Mouse (Mus musculus) cortical plate, adult 2 months (tissue): ENCODE measurements around the gene Zfp536. TPM values are rescaled to one million over a fixed set of nuclear protein-coding genes. Genes with fewer than 3 reads are reported as not detected.

Experiments
- H3K27ac ChIP-seq: fragments of 200-500 bp; 2 replicates; pipeline ENCODE4 v1.5.1; 2012; ENCODE audit warnings: low read length, control low read depth, inconsistent platforms; ENCODE audit not compliant: insufficient read depth
- H3K4me1 ChIP-seq: fragments of 200-500 bp; 2 replicates; pipeline ENCODE4 v1.6.1; 2011; ENCODE audit warnings: low read length; ENCODE audit not compliant: control insufficient read depth, insufficient read depth
- H3K4me3 ChIP-seq: fragments of 200-500 bp; 2 replicates; pipeline ENCODE4 v1.5.1; 2011; ENCODE audit warnings: mild to moderate bottlenecking, low read length, control low read depth; ENCODE audit not compliant: insufficient read depth
- CTCF ChIP-seq: fragments of 200-500 bp; IDR thresholded peaks from 2 replicates; pipeline ENCODE4 v1.5.1; 2011; ENCODE audit warnings: mild to moderate bottlenecking, control low read depth, low read length; ENCODE audit not compliant: insufficient read depth; ENCODE audit errors: extremely low read depth
- POLR2A ChIP-seq: fragments of 200-500 bp; IDR thresholded peaks from 2 replicates; pipeline ENCODE4 v1.6.1; 2011; ENCODE audit warnings: mild to moderate bottlenecking, low read length, control low read depth; ENCODE audit not compliant: insufficient read depth; ENCODE audit errors: extremely low read depth
- polyA plus RNA-seq: library from polyadenylated mRNA; depleted of rRNA; stranded (reverse); fragments of >200 nt; gene quantifications from 2 replicates; pipeline ENCODE4 v1.2.3, GENCODE M21; 2012; rRNA removed

The Zfp536 gene
- polyA plus RNA-seq = 16.0 and 16.5 TPM in 2 replicates

DNA sequence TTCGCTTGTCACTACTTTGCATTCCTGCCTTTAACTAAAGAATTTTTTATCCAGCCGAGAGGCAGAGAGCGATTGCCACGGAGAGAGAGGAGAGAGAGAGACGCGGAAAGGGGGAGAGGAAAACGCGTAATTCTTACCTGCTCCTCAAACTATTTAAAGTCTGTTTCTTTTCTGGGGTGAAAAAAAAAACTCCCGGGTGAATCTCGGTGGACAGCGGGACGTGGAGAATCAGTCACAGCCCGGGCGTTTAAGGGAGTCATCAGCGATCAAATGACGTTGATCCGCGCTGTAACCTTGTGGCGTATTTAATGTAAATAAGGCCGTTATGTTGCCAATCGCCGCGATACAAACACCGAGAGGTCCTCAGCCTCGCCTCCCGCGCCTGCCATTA lies at the start of gene Zfp536:
TSS of gene Zfp536 (minus strand) at position 330 of the 391 bp plus-strand sequence.
- H3K27ac ChIP-seq = 0 out of 2 replicates have a peak within 1 kb of the TSS, but pooled peaks have one; percentile 10
- no peak for TF ChIP-seq CTCF
- no peak for TF ChIP-seq POLR2A
- peak within 1 kb of the TSS; percentile 46 for H3K4me3 ChIP-seq
- H3K4me1 ChIP-seq = no peaks in the 10 kb centered on the region

DNA sequence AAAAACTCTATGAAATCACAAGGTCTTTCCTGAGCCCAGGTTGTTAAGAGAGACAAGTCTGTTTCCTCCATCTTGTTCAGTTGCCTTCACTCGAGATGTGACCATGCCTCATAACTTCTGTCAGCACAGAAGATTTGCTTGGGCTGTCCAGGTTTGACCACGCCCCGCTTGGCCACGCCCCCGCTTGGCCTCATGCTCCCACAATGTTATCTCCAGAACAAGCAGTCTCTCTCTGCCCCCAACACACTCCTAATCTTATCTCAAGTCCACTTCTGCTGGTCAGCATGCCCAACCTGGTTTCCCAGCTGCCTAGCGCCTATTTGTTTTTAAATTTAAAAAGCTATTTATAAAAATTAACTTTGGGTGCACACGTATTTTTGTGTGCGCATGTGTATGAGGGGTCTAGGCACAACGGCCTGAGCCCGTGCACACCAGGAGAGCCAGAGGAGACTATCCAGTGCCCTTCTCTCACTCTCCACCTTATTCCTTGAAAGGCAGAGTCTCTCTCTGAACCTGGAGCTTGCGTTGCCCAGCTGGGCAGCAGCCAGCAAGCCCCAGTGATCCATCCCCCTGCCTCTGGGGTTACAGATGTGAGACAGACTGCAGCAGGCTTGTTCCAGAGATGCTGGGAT lies 47.3 kb upstream of the Zfp536 start:
- Histone ChIP-seq H3K4me1 (no peaks in the 10 kb centered on the region), H3K4me3 (no peak overlapping the region), H3K27ac (no peak overlapping the region)
- TF ChIP-seq POLR2A = no peak
- TF ChIP-seq CTCF = no peak

DNA sequence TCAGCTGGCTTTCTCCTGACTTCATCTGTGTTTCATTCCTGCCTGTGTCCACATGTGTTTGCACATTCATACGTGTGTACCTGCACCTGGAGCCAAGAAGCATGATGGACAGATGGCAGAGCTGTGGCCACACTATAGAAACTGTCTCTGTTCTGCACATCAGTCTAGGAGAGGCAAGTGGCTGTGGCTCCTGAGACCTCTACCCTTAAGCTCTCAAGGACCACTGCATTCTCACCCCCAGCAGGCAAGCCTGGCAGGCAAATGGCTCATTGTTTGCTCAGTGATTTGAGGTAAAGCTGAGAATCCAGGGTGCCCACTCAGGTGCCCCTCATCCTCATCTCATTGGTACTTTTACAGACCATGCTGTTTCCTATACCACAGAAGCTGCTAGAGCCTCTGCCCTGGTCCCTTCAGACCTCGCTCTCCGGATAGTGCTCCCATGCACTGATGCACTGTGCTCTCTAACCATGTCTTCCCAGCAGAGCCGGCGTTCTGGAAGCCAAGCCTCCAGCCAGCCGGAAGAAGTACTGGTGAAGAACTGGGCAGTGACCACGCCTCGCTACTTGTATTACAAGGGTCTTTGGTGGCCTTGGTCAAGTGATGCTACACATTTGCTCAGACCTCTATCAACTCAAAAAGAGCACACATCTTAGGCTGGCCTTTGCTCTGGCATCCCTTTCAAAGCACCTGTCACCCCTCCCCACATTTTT lies 45.3 kb upstream of the Zfp536 start:
- no peaks in the 10 kb centered on the region for H3K4me1 ChIP-seq
- H3K4me3 ChIP-seq = no peak overlapping the region
- H3K27ac ChIP-seq = no peak overlapping the region
- TF ChIP-seq CTCF (no peak), POLR2A (no peak)

DNA sequence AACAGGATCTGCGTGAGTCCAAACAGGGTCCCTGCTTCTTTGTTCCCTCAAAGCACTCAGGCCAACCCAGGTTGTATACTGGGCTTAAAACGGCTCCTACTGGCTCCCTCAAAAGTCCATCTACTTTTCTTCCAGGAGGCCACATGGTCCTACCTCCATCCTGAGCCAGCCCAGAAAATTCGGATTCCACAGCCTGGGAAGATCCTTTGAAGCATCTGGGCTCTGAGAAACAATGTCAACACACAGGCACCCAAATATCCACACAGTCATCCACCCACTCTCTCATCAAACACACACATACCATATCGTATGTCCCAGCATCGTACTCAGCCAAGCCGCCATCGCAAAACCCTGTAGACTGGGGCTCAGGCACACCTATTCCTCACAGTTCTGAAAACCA lies 43.5 kb upstream of the Zfp536 start:
- Histone ChIP-seq H3K27ac (no peak overlapping the region), H3K4me1 (no peaks in the 10 kb centered on the region), H3K4me3 (no peak overlapping the region)
- no peak for TF ChIP-seq CTCF
- TF ChIP-seq POLR2A = no peak

DNA sequence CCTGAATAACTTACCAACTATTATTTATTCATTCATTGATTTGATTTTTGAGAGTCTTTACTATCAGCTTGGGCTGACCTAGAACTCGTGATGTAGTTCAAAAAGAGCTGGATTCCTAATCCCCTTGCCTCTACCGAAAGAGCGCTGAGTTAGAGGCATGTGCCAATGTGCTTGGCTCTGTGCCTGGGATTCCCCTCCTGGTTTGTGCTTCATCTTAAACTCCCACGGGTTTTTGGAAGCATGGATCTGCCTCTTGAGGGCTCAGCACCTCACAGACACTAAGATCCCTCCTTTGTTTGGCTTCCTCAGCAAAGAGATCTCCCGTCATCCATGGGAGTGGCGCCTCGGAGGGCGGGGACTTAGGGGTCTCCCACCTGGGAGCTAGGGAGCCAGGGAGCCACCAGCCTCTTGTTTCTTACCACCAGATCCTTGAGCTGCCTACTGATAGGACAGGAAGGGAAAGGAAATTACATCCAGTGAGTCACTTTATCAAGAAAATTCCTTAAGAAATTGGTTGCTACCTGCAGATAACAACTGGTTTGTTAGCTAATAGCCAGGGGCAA lies 41.5 kb upstream of the Zfp536 start:
- Histone ChIP-seq H3K4me1 (no peaks in the 10 kb centered on the region), H3K4me3 (no peak overlapping the region), H3K27ac (no peak overlapping the region)
- TF ChIP-seq CTCF (no peak), POLR2A (no peak)

DNA sequence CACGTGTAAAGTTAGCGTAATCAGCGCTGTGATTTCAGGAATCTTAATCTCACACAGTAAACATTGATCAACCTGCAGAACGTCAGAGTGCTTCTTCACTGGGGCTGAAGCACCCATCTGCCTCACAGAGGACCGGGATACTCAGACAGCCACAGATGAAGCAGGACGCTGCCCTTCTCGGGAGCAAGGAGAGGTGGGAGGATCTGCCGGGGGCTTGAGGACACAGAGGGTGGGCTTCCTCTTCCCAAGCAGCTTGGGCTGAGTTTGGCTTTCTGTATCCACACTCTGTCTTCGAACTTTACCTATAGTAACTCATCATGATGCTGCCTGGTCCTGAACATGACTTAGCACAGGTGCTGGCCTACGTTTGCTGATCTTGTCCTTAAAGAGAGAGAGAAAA lies 40.2 kb upstream of the Zfp536 start:
- Histone ChIP-seq H3K4me3 (no peak overlapping the region), H3K27ac (no peak overlapping the region), H3K4me1 (no peaks in the 10 kb centered on the region)
- TF ChIP-seq CTCF (no peak), POLR2A (no peak)

DNA sequence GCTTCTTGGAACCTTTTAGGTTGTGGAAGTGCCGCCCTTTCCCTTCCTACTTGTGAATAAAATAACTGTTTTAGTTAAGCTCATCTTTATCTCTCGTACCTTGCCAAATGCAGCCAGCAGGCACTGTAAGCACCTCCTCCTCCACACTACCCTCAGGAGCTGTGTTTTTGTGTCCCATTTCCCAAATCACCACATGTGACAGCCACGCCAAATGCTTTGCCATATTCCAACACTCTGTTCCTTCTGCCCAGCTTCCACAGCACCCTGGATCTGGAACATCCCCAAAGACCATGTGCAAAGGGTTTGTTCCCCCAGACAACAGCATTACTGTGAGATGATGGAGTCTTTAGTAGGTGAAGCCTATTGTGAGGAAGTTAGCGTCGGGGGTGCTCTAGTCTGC lies 36.5 kb upstream of the Zfp536 start:
- no peak overlapping the region for H3K4me3 ChIP-seq
- H3K27ac ChIP-seq = no peak overlapping the region
- no peak for TF ChIP-seq CTCF
- no peak for TF ChIP-seq POLR2A
- H3K4me1 ChIP-seq = no peaks in the 10 kb centered on the region

DNA sequence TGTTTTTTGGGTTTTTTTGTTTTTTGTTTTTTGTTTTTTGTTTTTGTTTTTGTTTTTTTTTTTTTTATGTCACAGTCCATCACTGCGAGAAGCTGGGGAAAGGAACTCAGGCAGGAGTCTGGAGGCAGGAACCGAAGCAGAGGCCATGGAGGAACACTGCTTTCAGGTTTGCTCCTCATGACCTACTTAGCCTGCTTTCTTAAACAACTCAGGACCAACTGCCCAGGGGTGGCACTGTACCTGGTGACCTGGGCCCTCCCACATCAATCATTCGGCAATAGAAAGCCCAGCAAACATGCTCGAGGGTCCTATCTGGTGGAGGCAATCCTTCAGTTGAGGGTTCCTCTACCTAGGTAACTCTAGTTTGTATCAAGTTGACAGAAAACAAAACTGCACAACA lies 35.6 kb upstream of the Zfp536 start:
- Histone ChIP-seq H3K27ac (no peak overlapping the region), H3K4me1 (no peaks in the 10 kb centered on the region), H3K4me3 (no peak overlapping the region)
- TF ChIP-seq CTCF = no peak
- no peak for TF ChIP-seq POLR2A

DNA sequence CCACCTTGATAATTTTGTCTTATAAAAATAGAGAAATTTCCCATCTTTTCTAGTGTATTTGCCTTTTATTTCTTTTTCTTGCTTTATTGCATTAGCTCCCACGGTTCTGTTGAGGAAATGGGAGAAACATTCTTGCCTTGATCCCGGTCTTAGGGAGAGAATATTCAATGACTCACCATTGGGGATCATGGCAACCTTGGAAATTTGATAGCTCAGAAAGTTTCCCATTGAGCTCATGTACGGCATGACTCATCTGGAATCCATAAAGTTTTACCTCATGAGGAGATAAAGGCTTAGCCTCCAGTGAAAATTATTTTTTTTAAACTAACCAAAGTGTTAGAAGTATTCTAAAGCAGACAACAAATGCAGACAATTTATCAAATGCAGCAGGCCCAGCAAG lies 27.7 kb upstream of the Zfp536 start:
- H3K4me3 ChIP-seq = no peak overlapping the region
- TF ChIP-seq POLR2A (no peak), CTCF (no peak)
- H3K27ac ChIP-seq = no peak overlapping the region
- no peaks in the 10 kb centered on the region for H3K4me1 ChIP-seq

DNA sequence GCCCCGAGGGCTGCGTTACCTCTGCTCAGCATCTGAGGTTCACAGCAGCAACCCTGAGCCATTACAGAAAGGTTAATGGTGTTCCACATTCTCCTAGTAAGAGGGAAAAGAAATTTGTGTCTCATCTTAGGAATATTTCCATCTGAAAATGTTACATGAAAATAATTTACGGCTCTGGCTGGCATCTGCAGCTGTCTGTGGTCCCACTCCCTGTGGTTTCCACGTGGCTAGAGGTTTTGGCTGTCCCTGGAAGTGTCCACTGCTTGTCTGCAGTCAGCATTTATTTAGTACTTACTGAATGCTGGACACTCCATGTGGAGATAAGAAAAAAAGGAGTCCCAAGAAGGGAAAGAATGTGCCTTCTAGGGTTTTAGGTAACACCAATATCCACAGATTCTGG lies 15.3 kb upstream of the Zfp536 start:
- TF ChIP-seq POLR2A (no peak), CTCF (no peak)

More for the DNA sequence above, 15.3 kb upstream of the Zfp536 start:
- Histone ChIP-seq H3K4me3 (no peak overlapping the region), H3K4me1 (no peaks in the 10 kb centered on the region), H3K27ac (no peak overlapping the region)
